Mouse (Mus musculus): ENCODE measurements around the gene Eif4b. TPM values are rescaled to one million over a fixed set of nuclear protein-coding genes. Genes with fewer than 3 reads are reported as not detected.

Gene Eif4b
- polyA plus RNA-seq, 1 experiment from 2014 or later = 43.6 TPM

DNA sequence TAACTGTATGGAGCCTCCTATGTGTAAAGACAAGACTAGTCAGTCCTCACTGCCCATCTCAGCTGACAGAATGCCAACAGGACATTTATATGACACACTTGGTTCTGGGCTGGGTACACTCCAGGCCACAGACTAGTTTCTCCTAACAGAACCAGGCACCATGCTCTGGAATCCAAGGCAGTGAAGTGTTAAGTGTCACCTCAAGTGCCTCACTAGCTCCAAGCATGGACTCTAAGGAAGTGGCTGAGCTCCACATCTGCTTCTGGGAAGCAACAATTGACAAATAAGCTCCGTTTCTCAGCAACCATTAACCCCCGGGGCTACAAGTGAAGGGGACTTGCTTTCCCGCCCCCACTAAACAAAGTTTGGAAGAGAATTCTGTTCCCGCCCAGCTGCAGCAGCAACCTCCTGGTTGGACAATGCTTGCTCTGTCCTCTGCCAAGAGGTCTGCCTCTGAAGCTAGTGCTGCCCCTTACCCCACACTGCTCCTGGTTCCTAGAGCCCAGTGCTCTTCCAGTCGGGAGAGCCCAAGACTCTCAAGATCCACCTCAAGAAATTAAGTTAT, 24.5 kb downstream of the Eif4b start:
- peaks cover 17% of the 10 kb centered on the region for H3K27me3 ChIP-seq (ENCODE audit: control insufficient read depth, insufficient read depth, low read depth, low read length)
- H3K27ac ChIP-seq (ENCODE audit: low read length) = no peak overlapping the region
- H3K9ac ChIP-seq (ENCODE audit: low read depth, low read length) = no peak overlapping the region
- H3K4me1 ChIP-seq (ENCODE audit: control insufficient read depth, low read depth, low read length) = peaks cover 20% of the 10 kb centered on the region
- no peaks in the 10 kb centered on the region for H3K9me3 ChIP-seq (replicated peaks; ENCODE audit: control insufficient read depth, low read length)
- ATAC-seq (ENCODE audit: low read depth) = no peak
- peaks cover 25% of the 10 kb centered on the region for H3K36me3 ChIP-seq (ENCODE audit: control insufficient read depth, insufficient read depth)
- H3K4me2 ChIP-seq (ENCODE audit: low read depth, low read length) = no peak overlapping the region
- H3K4me3 ChIP-seq (ENCODE audit: low read depth, low read length) = no peak overlapping the region
- WGBS (ENCODE audit: insufficient replicate concordance) = 54% methylated on average over 5 of the region's 5 CpGs

DNA sequence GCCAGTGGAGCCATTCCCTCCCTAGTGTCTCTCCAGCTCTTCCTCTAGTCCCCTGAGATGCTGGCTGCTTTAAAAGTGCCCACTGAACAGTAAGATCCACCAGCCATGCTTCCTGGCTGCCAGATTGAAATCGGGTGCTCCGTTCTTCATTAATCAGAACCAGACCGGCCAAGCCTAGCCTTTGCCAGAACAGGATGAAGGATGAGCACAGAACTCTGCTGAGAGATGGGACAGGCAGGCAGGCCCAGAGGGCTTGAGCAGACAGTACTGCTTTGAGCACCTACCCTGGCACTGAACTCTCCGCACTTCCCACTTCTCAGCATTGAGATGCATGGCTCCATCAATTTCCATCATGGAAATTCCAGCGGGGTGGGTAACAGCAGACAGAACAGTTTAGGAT, 25.7 kb downstream of the Eif4b start:
- Histone ChIP-seq H3K9me3 (replicated peaks; ENCODE audit: control insufficient read depth, low read length) (no peaks in the 10 kb centered on the region), H3K9ac (ENCODE audit: low read depth, low read length) (no peak overlapping the region), H3K36me3 (ENCODE audit: control insufficient read depth, insufficient read depth) (peaks cover 13% of the 10 kb centered on the region), H3K4me3 (ENCODE audit: low read depth, low read length) (no peak overlapping the region), H3K27ac (ENCODE audit: low read length) (no peak overlapping the region), H3K4me1 (ENCODE audit: control insufficient read depth, low read depth, low read length) (peaks cover 28% of the 10 kb centered on the region), H3K27me3 (ENCODE audit: control insufficient read depth, insufficient read depth, low read depth, low read length) (peaks cover 17% of the 10 kb centered on the region), H3K4me2 (ENCODE audit: low read depth, low read length) (no peak overlapping the region)
- ATAC-seq (ENCODE audit: low read depth) = no peak
- 54% methylated on average over 5 of the region's 5 CpGs for WGBS (ENCODE audit: insufficient replicate concordance)

DNA sequence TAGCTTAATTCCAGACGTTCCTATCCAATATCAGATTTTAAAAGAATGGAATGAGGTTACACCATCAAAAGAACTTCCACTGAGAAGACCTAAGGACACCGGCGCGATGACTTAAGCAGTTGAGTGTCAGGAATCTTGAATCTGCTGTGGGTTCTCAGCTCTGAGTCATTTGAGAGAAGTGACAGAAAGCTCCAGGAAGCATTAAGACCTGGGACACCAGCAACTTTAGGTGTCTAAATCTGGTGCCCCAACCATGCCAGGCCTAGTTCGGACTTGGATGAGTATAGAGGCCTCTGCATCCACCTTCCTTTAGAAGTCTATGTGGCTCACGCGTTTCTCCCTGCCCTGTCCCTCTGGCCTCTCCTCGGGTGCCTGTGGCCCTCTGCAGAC, 26.2 kb downstream of the Eif4b start:
- no peak for ATAC-seq (ENCODE audit: low read depth)
- Histone ChIP-seq H3K4me2 (ENCODE audit: low read depth, low read length) (peak overlapping the region; percentile 86), H3K27ac (ENCODE audit: low read length) (no peak overlapping the region), H3K27me3 (ENCODE audit: control insufficient read depth, insufficient read depth, low read depth, low read length) (peaks cover 17% of the 10 kb centered on the region), H3K9ac (ENCODE audit: low read depth, low read length) (peak overlapping the region; percentile 44), H3K9me3 (replicated peaks; ENCODE audit: control insufficient read depth, low read length) (no peaks in the 10 kb centered on the region), H3K4me3 (ENCODE audit: low read depth, low read length) (peak overlapping the region; percentile 62), H3K4me1 (ENCODE audit: control insufficient read depth, low read depth, low read length) (peaks cover 31% of the 10 kb centered on the region), H3K36me3 (ENCODE audit: control insufficient read depth, insufficient read depth) (peaks cover 8% of the 10 kb centered on the region)
- 27% methylated on average over 8 of the region's 8 CpGs for WGBS (ENCODE audit: insufficient replicate concordance)

DNA sequence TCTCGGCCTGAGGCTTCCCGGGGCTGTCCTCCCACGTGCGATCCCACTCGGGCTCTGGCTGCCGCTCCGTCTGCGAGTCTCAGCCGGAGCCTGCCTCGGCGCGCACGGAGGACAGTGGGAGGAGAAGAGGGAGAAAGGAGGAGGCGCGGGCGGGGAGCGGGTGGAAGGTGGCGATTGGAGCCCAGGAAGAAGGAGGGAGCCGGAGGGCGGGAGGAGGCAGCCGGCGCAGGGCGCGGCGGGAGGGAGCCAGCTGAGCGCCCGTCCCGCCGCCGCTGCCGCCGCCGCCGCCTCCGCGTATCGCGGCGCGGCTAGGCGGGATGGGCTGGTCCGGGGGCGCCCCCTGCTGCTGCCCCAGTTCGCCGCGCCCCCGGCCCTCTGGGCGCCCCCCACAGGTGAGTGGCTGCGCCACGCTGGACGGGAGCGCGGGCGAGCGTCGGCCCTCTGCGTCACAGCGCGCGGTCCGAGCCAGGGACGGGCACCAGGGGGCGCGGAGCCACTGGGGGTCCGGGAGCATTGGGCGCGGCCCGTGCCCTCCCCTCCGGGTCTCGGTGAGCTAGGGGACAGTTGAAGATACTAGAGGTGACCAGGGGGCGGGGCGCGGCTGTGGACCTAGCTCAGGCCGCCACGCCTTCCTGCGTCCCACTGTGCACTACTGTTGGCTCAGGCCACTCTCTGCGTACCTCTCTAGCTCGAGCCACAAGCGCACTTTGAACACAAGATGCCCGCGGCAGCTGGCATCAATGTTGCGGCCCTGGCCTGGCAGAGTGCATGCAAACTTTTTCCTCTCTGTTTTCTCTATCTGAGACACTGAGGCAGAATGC, 26.8 kb downstream of the Eif4b start, which contains the start of gene Tns2:
Gene Tns2, plus strand, starts transcription at position 253 of the 821 bp plus-strand sequence.
- under 1% methylated on average over 73 of the region's 82 CpGs for WGBS (ENCODE audit: insufficient replicate concordance)
- H3K9ac ChIP-seq (ENCODE audit: low read depth, low read length) = peak within 1 kb of the TSS; percentile 44
- H3K27ac ChIP-seq (ENCODE audit: low read length) = peak within 1 kb of the TSS; percentile 50
- H3K4me3 ChIP-seq (ENCODE audit: low read depth, low read length) = peak within 1 kb of the TSS; percentile 62
- peaks cover 31% of the 10 kb centered on the region for H3K4me1 ChIP-seq (ENCODE audit: control insufficient read depth, low read depth, low read length)
- peak; percentile 63 for ATAC-seq (ENCODE audit: low read depth)
- H3K27me3 ChIP-seq (ENCODE audit: control insufficient read depth, insufficient read depth, low read depth, low read length) = peaks cover 17% of the 10 kb centered on the region
- peak within 1 kb of the TSS; percentile 86 for H3K4me2 ChIP-seq (ENCODE audit: low read depth, low read length)
- H3K9me3 ChIP-seq (replicated peaks; ENCODE audit: control insufficient read depth, low read length) = no peaks in the 10 kb centered on the region
- peaks cover 5% of the 10 kb centered on the region for H3K36me3 ChIP-seq (ENCODE audit: control insufficient read depth, insufficient read depth)

DNA sequence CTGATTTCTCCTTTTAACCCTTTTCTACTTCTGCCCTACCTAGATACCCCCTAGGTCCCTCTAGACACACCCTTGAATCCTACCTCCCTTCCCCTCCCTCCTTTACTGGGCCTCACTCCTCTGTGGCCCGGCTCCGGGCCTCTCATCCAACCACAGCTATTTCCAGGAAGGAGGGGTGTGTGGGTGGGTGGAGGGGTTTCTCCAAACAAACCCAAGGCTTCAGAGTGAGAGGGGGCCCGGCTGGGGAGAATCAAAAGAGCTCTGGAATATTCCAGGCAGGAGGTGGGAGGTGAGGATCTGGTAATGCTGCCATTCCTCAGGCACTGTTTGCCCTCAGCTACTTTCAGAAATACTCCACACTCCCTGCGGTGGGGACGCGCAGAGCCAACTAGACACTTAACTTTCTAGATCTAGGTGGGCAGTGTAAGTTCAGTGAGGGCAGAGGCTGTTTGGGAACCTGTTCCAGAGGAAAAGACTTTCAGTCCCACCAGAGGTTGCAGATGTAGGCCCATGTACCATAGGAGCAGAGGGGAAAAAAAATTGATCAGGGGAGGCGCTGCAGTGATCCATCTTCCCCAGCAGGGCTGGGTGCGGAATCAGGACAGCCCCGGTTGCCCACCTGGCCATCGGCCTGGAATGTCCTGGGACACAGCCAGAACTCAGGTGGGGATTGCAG, 27.6 kb downstream of the Eif4b start:
- Histone ChIP-seq H3K4me3 (ENCODE audit: low read depth, low read length) (peak overlapping the region; percentile 62), H3K4me2 (ENCODE audit: low read depth, low read length) (peak overlapping the region; percentile 86), H3K9ac (ENCODE audit: low read depth, low read length) (peak overlapping the region; percentile 15; the same call in 1 of the 2 replicates), H3K27ac (ENCODE audit: low read length) (peak overlapping the region; percentile 50), H3K4me1 (ENCODE audit: control insufficient read depth, low read depth, low read length) (peaks cover 35% of the 10 kb centered on the region), H3K27me3 (ENCODE audit: control insufficient read depth, insufficient read depth, low read depth, low read length) (peaks cover 22% of the 10 kb centered on the region), H3K9me3 (replicated peaks; ENCODE audit: control insufficient read depth, low read length) (no peaks in the 10 kb centered on the region), H3K36me3 (ENCODE audit: control insufficient read depth, insufficient read depth) (no peaks in the 10 kb centered on the region; the same call in 1 of the 2 replicates)
- ATAC-seq (ENCODE audit: low read depth) = no peak
- 37% methylated on average over 10 of the region's 10 CpGs for WGBS (ENCODE audit: insufficient replicate concordance)

DNA sequence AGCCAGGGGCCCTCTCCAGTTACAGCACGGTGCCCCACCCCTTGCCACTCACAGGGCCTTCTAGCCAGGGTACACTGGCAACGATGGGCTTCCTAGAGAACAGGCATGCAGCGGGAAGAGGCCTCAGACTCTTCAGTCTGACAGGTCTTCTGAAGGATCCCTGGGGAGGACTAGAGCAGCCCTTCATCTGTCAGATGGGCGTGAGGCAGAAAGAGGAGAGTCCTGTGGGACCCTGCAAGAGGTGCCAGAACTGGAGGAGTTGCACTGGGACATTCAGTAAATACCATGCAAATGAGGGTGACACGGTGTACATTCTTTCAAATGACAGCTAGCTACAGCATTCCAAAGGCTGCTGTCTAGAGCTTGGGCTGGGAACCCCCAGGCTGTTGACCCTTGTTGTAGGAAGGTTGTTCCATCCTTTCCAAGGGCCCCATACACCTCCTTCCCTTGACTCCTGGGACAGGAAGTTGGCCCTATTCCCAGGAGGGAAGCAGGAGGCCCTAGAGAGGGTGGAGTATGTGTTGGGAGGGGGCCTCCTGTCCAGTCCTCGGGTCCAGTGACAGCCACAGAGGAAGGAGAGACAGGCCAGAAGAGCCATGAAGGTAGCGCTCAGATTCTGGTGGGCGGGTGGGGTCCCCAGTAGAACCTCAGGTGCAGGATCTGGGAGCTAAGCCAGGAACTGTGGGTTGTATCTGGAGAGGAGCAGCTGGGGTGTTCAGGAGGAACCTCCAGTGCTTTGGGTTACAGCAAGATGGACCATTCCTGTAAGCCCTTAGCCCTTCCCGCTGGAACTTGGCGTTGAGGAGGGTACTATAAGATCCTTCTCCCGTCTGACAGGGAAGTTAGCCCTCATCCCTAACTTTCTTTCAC, 28.3 kb downstream of the Eif4b start:
- peak overlapping the region; percentile 8 for H3K4me3 ChIP-seq (ENCODE audit: low read depth, low read length)

DNA sequence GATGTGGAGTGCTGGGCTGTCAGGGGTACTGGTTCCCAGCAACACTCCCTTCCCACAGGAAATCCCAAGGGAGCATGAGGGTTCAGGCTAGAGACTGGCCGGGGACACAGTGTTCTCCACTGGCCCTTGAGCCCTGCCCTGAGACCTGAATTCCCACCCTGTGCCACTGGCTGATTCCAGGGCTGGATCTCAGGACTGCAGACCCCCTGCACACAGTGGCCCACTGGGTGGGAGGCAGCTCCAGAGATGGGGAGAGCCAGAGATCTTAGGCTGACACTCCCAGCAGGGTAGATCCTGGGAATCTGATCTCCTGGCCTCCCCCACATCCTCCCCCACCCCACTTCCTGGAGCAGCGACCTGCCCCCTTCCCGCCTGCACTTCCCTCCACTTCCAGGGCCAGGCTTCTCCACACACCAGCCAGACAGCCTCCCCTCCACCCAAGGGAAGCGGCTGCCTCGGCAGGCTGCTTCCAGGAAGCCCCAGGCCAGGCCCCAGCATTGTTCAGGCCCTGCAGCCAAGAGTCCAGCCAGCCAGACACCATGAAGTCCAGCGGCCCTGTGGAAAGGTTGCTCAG, 29.1 kb downstream of the Eif4b start:
- H3K27ac ChIP-seq (ENCODE audit: low read length) = peak overlapping the region; percentile 57
- 40% methylated on average over 6 of the region's 6 CpGs for WGBS (ENCODE audit: insufficient replicate concordance)
- no peaks in the 10 kb centered on the region for H3K9me3 ChIP-seq (replicated peaks; ENCODE audit: control insufficient read depth, low read length)
- no peak for ATAC-seq (ENCODE audit: low read depth)
- H3K4me2 ChIP-seq (ENCODE audit: low read depth, low read length) = no peak overlapping the region; the same call in 1 of the 2 replicates
- peak overlapping the region; percentile 22 for H3K9ac ChIP-seq (ENCODE audit: low read depth, low read length)
- H3K36me3 ChIP-seq (ENCODE audit: control insufficient read depth, insufficient read depth) = no peaks in the 10 kb centered on the region
- H3K27me3 ChIP-seq (ENCODE audit: control insufficient read depth, insufficient read depth, low read depth, low read length) = peaks cover 30% of the 10 kb centered on the region
- peaks cover 45% of the 10 kb centered on the region for H3K4me1 ChIP-seq (ENCODE audit: control insufficient read depth, low read depth, low read length)
- H3K4me3 ChIP-seq (ENCODE audit: low read depth, low read length) = peak overlapping the region; percentile 23

More for the DNA sequence above, 28.3 kb downstream of the Eif4b start:
- H3K9me3 ChIP-seq (replicated peaks; ENCODE audit: control insufficient read depth, low read length) = no peaks in the 10 kb centered on the region
- peaks cover 42% of the 10 kb centered on the region for H3K4me1 ChIP-seq (ENCODE audit: control insufficient read depth, low read depth, low read length)
- H3K27ac ChIP-seq (ENCODE audit: low read length) = peak overlapping the region; percentile 57
- WGBS (ENCODE audit: insufficient replicate concordance) = 42% methylated on average over 11 of the region's 11 CpGs
- ATAC-seq (ENCODE audit: low read depth) = peak; percentile 11; the same call in 1 of the 2 replicates
- H3K9ac ChIP-seq (ENCODE audit: low read depth, low read length) = no peak overlapping the region
- no peaks in the 10 kb centered on the region; the same call in 1 of the 2 replicates for H3K36me3 ChIP-seq (ENCODE audit: control insufficient read depth, insufficient read depth)
- no peak overlapping the region for H3K4me2 ChIP-seq (ENCODE audit: low read depth, low read length)
- H3K27me3 ChIP-seq (ENCODE audit: control insufficient read depth, insufficient read depth, low read depth, low read length) = peaks cover 29% of the 10 kb centered on the region

DNA sequence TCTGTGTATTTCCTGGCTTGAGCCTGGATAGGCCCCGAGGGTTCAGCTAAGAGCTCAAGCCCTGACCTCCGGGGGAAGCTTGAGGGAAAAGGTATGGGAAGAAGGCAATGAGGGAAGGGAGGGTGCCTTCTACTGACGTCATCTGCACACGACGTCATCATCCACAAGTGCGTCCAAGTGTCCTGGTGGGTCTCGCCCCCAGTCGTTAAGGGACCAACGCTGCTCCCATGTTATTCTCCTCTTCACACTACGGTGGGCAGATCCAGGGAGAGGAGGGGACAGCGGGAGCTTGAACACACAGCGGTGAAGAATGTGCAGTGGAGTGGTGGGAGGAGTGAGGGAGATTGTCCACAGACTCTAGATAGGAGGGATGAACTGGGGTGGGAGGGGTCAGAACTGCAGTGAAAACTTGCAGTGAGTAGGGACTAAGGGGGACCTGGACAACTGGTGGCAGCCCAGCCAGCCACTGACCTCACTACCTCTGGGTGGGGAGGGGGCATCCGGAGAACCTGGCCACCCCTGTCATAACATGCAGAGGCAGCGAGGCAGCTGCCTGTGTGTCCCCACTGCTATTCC, 29.9 kb downstream of the Eif4b start:
- Histone ChIP-seq H3K4me2 (ENCODE audit: low read depth, low read length) (peak overlapping the region; percentile 24), H3K4me3 (ENCODE audit: low read depth, low read length) (peak overlapping the region; percentile 23), H3K27ac (ENCODE audit: low read length) (peak overlapping the region; percentile 57), H3K9me3 (replicated peaks; ENCODE audit: control insufficient read depth, low read length) (no peaks in the 10 kb centered on the region), H3K27me3 (ENCODE audit: control insufficient read depth, insufficient read depth, low read depth, low read length) (peaks cover 30% of the 10 kb centered on the region), H3K36me3 (ENCODE audit: control insufficient read depth, insufficient read depth) (no peaks in the 10 kb centered on the region), H3K4me1 (ENCODE audit: control insufficient read depth, low read depth, low read length) (peaks cover 47% of the 10 kb centered on the region), H3K9ac (ENCODE audit: low read depth, low read length) (peak overlapping the region; percentile 22; the same call in 1 of the 2 replicates)
- no peak for ATAC-seq (ENCODE audit: low read depth)
- 24% methylated on average over 14 of the region's 14 CpGs for WGBS (ENCODE audit: insufficient replicate concordance)

Data from liver, embryonic 16.5 days (tissue).